Mouse (Mus musculus) c-Kit-positive CD71-positive TER-119-positive erythroid progenitor cells, embryonic 14.5 days (primary cell): ENCODE results near the gene Cdk6.
"Not testable (repeated sequence)": the region's sequence is repeated elsewhere in the genome, so short reads cannot be mapped to it uniquely, and the experiment has no call there.

Experiments used
- DNase-seq: peaks from one replicate; pipeline ENCODE4 v3.0.0-alpha.2; 2013; ENCODE audit warnings: low spot score

Gene Cdk6

GRCm38 (mm10) chr5:3344081-3344631 lies 2.9 kb downstream of the Cdk6 start:
- peak; percentile 72 for DNase-seq

- not testable (repeated sequence) for DNase-seq
Observed at GRCm38 (mm10) chr5:3345540-3345939, 4.3 kb downstream of the Cdk6 start.

- DNase-seq: not testable (repeated sequence)
Observed at GRCm38 (mm10) chr5:3349393-3349792, 8.1 kb downstream of the Cdk6 start.

- not testable (repeated sequence) for DNase-seq
Observed at GRCm38 (mm10) chr5:3351836-3352235, 10.6 kb downstream of the Cdk6 start.

- no peak for DNase-seq
Observed at GRCm38 (mm10) chr5:3352314-3352713, 11.0 kb downstream of the Cdk6 start.

- no peak for DNase-seq
Observed at GRCm38 (mm10) chr5:3352827-3353226, 11.5 kb downstream of the Cdk6 start.

- peak; percentile 56 for DNase-seq
Observed at GRCm38 (mm10) chr5:3354307-3354706, 13.0 kb downstream of the Cdk6 start.

GRCm38 (mm10) chr5:3355032-3355536 lies 13.8 kb downstream of the Cdk6 start:
- no peak for DNase-seq

GRCm38 (mm10) chr5:3355560-3356260 lies 14.4 kb downstream of the Cdk6 start:
- no peak for DNase-seq

GRCm38 (mm10) chr5:3356261-3356778 lies 15.0 kb downstream of the Cdk6 start:
- DNase-seq: no peak

GRCm38 (mm10) chr5:3357496-3357895 lies 16.2 kb downstream of the Cdk6 start:
- no peak for DNase-seq

GRCm38 (mm10) chr5:3358687-3359520 lies 17.6 kb downstream of the Cdk6 start:
- DNase-seq: peak; percentile 60

- no peak for DNase-seq
Observed at GRCm38 (mm10) chr5:3359914-3360313, 18.6 kb downstream of the Cdk6 start.

- no peak for DNase-seq
Observed at GRCm38 (mm10) chr5:3361252-3361651, 20.0 kb downstream of the Cdk6 start.

- no peak for DNase-seq
Observed at GRCm38 (mm10) chr5:3362111-3362510, 20.8 kb downstream of the Cdk6 start.

- no peak for DNase-seq
Observed at GRCm38 (mm10) chr5:3363036-3363983, 22.0 kb downstream of the Cdk6 start.

GRCm38 (mm10) chr5:3367045-3367444 lies 25.8 kb downstream of the Cdk6 start:
- no peak for DNase-seq

- no peak for DNase-seq
Observed at GRCm38 (mm10) chr5:3369317-3369716, 28.0 kb downstream of the Cdk6 start.

- DNase-seq: no peak
Observed at GRCm38 (mm10) chr5:3371212-3371611, 29.9 kb downstream of the Cdk6 start.

- no peak for DNase-seq
Observed at GRCm38 (mm10) chr5:3373170-3373569, 31.9 kb downstream of the Cdk6 start.

GRCm38 (mm10) chr5:3374763-3375162 lies 33.5 kb downstream of the Cdk6 start:
- DNase-seq: no peak
